Mouse (Mus musculus): ENCODE data around the gene Plac8. TPM values are rescaled to one million over a fixed set of nuclear protein-coding genes. Genes with fewer than 3 reads are reported as not detected.

Plac8 gene
- polyA plus RNA-seq, 1 experiment from 2014 or later, result 32.2 TPM

- Histone ChIP-seq H3K4me1 (peaks cover 22% of the 10 kb centered on the region), H3K4me2 (no peak overlapping the region), H3K4me3 (no peak overlapping the region), H3K27me3 (replicated peaks) (peaks cover 17% of the 10 kb centered on the region), H3K36me3 (no peaks in the 10 kb centered on the region), H3K9ac (no peak overlapping the region), H3K27ac (no peak overlapping the region), H3K9me3 (replicated peaks) (no peaks in the 10 kb centered on the region)
- ATAC-seq, result no peak
- 64% methylated on average over 5 of the region's 5 CpGs for WGBS (ENCODE audit: insufficient replicate concordance)
These were observed 1.2 kb upstream of the Plac8 start for GRCm38 (mm10) chr5:100573256-100573655.

DNA sequence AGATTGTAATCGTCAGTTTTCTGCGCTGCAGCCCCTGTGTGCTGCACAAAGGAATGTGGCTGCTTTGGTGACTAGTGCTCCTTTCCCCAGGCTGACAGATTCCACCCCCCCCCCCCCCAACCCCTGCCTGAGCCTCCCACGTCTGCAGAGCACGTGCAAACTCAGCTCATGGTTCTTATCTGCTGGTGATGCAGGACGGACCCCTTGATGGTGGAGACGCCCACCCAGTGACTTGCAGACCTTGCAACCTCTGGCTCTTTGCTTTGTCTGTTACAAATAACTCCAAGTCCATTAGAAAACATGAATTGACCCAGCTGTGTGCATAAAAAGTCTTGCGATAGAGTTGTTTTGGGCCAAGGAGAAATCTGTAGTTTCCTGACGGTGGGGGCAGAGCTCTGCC lies 1.3 kb downstream of the Plac8 start:
- H3K4me3 ChIP-seq, result peak overlapping the region; percentile 19

DNA sequence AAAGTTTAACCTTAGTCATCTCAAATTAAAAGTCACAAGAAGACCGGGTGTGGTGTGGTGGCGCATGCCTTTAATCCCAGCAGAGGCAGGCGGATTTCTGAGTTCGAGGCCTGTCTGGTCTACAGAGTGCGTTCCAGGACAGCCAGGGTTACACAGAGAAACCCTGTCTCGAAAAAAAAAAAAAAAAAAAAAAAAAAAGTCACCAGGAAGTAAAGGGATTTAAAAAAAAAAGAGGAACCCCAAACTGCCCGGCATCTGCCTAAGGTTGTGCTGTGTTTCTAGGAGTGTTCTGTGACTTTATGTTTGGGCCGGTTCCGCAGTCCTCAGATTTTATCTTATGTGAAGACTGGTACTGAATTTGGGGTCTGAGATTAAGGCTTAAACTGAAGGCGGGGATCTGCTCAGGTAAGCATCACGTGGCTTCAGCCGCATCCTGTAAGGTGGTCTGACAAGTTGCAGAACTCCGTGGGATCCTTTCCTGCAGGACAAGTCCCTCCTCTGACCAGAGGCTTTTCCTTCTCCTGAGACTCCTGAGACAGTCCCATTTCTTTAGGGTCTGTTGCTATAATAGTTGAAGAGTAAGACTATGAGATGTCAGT lies 1.9 kb downstream of the Plac8 start:
- H3K4me1 ChIP-seq, result peaks cover 37% of the 10 kb centered on the region
- H3K27me3 ChIP-seq (replicated peaks), result peaks cover 16% of the 10 kb centered on the region
- no peak overlapping the region for H3K9ac ChIP-seq
- no peaks in the 10 kb centered on the region for H3K9me3 ChIP-seq (replicated peaks)
- no peaks in the 10 kb centered on the region for H3K36me3 ChIP-seq
- no peak overlapping the region for H3K27ac ChIP-seq
- H3K4me2 ChIP-seq, result peak overlapping the region; percentile 27
- no peak for ATAC-seq
- 29% methylated on average over 13 of the region's 13 CpGs for WGBS (ENCODE audit: insufficient replicate concordance)
- H3K4me3 ChIP-seq, result peak overlapping the region; percentile 19

More for the DNA sequence above, 1.3 kb downstream of the Plac8 start:
- Histone ChIP-seq H3K4me2 (peak overlapping the region; percentile 27), H3K36me3 (no peaks in the 10 kb centered on the region), H3K27ac (no peak overlapping the region), H3K4me1 (peaks cover 37% of the 10 kb centered on the region), H3K9ac (no peak overlapping the region), H3K27me3 (replicated peaks) (peaks cover 16% of the 10 kb centered on the region), H3K9me3 (replicated peaks) (no peaks in the 10 kb centered on the region)
- 15% methylated on average over 8 of the region's 8 CpGs for WGBS (ENCODE audit: insufficient replicate concordance)
- no peak for ATAC-seq

DNA sequence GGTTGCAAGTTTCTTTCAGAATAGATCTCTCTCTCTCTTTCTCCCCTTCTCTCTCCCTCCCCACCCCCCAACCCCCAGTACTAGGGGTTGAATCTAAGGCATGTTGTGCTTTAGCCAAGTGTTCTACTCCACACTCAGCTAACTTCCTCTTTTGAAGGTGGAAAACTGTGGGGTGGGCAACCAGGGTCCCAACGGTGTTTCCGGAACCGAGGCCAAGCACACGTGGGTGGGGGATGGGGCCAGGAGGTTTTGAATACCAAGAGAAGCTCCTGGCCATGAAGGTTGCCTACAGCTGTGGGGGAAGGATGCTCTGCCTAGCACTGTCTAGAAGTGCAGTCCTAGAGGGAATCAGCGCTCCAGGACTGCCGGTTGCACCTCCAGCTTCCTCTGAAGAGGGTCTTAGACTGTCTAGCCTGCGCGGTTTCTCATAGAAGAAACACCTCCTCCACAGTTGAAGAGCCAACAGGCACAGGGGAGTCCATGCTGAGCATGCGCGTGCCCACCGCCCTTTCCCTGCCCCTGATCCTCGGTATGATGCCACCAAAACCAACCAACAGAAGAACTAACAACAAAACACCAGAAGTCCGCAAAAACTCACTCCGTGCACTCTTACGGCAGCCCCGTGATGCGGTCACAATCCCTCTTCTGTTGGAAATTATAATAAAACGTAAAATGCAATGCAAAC lies 2.7 kb downstream of the Plac8 start:
- Histone ChIP-seq H3K36me3 (no peaks in the 10 kb centered on the region), H3K4me2 (peak overlapping the region; percentile 22), H3K27me3 (replicated peaks) (peaks cover 16% of the 10 kb centered on the region), H3K9ac (no peak overlapping the region), H3K4me3 (no peak overlapping the region), H3K9me3 (replicated peaks) (no peaks in the 10 kb centered on the region), H3K4me1 (peaks cover 37% of the 10 kb centered on the region), H3K27ac (peak overlapping the region; percentile 36; the same call in 1 of the 2 replicates)
- WGBS (ENCODE audit: insufficient replicate concordance), result 39% methylated on average over 18 of the region's 18 CpGs
- ATAC-seq, result peak; percentile 35; the same call in 1 of the 2 replicates

DNA sequence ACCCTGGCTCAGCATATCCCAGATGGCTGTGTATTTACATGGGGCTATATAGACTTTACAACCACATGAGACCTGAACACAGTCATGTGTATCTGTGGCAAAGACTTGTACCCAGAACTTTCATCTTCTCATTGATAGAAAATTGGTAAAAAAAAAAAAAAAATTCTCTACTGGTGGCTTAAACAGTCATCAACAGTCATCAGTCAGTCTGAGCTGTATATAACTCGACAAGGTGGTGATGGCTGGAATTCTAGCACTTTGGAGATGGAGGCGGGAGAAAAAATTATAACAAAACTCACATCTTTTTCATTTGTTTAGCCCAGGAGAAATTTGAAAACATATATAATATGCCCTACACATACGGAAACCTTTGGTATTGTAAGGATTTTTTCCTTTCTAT lies 3.2 kb downstream of the Plac8 start:
- no peak for ATAC-seq
- WGBS (ENCODE audit: insufficient replicate concordance), result 54% methylated on average over 3 of the region's 3 CpGs
- Histone ChIP-seq H3K4me3 (no peak overlapping the region), H3K9me3 (replicated peaks) (no peaks in the 10 kb centered on the region), H3K27ac (no peak overlapping the region), H3K4me2 (no peak overlapping the region), H3K27me3 (replicated peaks) (peaks cover 16% of the 10 kb centered on the region), H3K9ac (no peak overlapping the region), H3K36me3 (no peaks in the 10 kb centered on the region), H3K4me1 (peaks cover 37% of the 10 kb centered on the region)

DNA sequence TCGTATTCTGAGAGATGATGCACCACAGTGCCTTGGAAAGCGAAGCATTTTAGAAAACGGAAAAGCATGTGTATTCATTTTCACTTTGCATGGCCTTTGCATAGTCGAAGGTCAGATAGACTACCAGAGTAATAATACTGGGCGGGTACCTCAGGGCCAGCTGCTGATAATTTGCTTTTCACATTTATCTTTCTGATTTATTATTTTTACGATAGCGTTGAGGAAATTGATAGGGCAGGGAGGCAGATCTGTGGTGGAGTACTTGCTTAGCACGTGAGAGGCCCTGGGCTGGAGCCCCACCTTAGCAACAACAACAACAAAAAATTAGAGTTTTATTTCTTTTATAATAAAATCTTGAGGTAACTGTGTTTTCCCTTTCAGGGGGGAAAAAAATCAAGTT lies 3.9 kb downstream of the Plac8 start:
- Histone ChIP-seq H3K9me3 (replicated peaks) (no peaks in the 10 kb centered on the region), H3K27me3 (replicated peaks) (peaks cover 16% of the 10 kb centered on the region), H3K4me2 (peak overlapping the region; percentile 19; the same call in 1 of the 2 replicates), H3K9ac (no peak overlapping the region), H3K36me3 (no peaks in the 10 kb centered on the region), H3K27ac (no peak overlapping the region), H3K4me1 (peaks cover 37% of the 10 kb centered on the region), H3K4me3 (no peak overlapping the region)
- ATAC-seq, result no peak
- 42% methylated on average over 8 of the region's 8 CpGs for WGBS (ENCODE audit: insufficient replicate concordance)

- WGBS (ENCODE audit: insufficient replicate concordance), result 57% methylated on average over 13 of the region's 13 CpGs
- H3K4me3 ChIP-seq, result no peak overlapping the region
These were observed 4.6 kb downstream of the Plac8 start for GRCm38 (mm10) chr5:100567258-100568032.

DNA sequence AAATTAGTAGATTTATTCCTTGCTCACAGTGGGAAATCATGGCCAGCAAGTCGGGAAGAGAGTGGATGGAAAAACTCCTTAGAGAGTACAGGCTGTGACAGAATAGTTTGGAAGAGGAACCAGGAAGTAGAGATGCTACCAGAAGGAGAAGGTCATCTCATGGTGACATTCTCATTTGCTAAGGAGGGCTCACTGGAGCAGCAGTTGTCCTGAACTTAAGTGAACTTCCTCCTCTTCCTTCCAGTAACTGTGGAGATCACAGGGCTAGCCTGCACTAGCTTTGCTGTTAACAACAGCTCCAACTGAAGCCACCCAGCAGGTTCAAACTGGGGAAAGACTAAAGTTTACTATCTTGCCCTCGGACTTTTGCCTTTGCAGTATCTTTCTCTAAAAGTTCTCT lies 5.2 kb downstream of the Plac8 start:
- Histone ChIP-seq H3K27me3 (replicated peaks) (peaks cover 16% of the 10 kb centered on the region), H3K4me1 (peaks cover 34% of the 10 kb centered on the region), H3K4me2 (0 out of 2 replicates have a peak overlapping the region, but pooled peaks have one; percentile 13), H3K9me3 (replicated peaks) (no peaks in the 10 kb centered on the region), H3K36me3 (no peaks in the 10 kb centered on the region), H3K4me3 (no peak overlapping the region), H3K27ac (peak overlapping the region; percentile 15; the same call in 1 of the 2 replicates), H3K9ac (no peak overlapping the region)
- ATAC-seq, result no peak
- WGBS (ENCODE audit: insufficient replicate concordance), result 63% methylated on average over 2 of the region's 2 CpGs

More at GRCm38 (mm10) chr5:100567258-100568032, 4.6 kb downstream of the Plac8 start:
- peaks cover 37% of the 10 kb centered on the region for H3K4me1 ChIP-seq
- no peaks in the 10 kb centered on the region for H3K36me3 ChIP-seq
- H3K27me3 ChIP-seq (replicated peaks), result peaks cover 16% of the 10 kb centered on the region
- ATAC-seq, result 0 out of 2 replicates have a peak, but pooled peaks have one; percentile 33
- no peaks in the 10 kb centered on the region for H3K9me3 ChIP-seq (replicated peaks)
- H3K9ac ChIP-seq, result no peak overlapping the region
- peak overlapping the region; percentile 19; the same call in 1 of the 2 replicates for H3K4me2 ChIP-seq
- peak overlapping the region; percentile 15; the same call in 1 of the 2 replicates for H3K27ac ChIP-seq

GRCm38 (mm10) chr5:100562702-100563101 lies 9.3 kb downstream of the Plac8 start:
- ATAC-seq, result no peak
- no peak overlapping the region for H3K4me2 ChIP-seq
- H3K4me3 ChIP-seq, result no peak overlapping the region
- no peak overlapping the region for H3K27ac ChIP-seq
- H3K9me3 ChIP-seq (replicated peaks), result no peaks in the 10 kb centered on the region
- no peaks in the 10 kb centered on the region for H3K36me3 ChIP-seq
- H3K9ac ChIP-seq, result no peak overlapping the region
- peaks cover 9% of the 10 kb centered on the region for H3K4me1 ChIP-seq
- WGBS (ENCODE audit: insufficient replicate concordance), result 73% methylated on average over 9 of the region's 9 CpGs
- H3K27me3 ChIP-seq (replicated peaks), result no peaks in the 10 kb centered on the region

GRCm38 (mm10) chr5:100559357-100559756 lies 12.7 kb downstream of the Plac8 start:
- H3K27ac ChIP-seq, result no peak overlapping the region
- no peak overlapping the region for H3K9ac ChIP-seq
- no peak for ATAC-seq
- H3K9me3 ChIP-seq (replicated peaks), result no peaks in the 10 kb centered on the region
- H3K27me3 ChIP-seq (replicated peaks), result no peaks in the 10 kb centered on the region
- H3K4me1 ChIP-seq, result peaks cover 6% of the 10 kb centered on the region; the same call in 1 of the 2 replicates
- 75% methylated on average over 7 of the region's 7 CpGs for WGBS (ENCODE audit: insufficient replicate concordance)
- no peak overlapping the region for H3K4me3 ChIP-seq
- H3K36me3 ChIP-seq, result 0 out of 2 replicates have a peak, but pooled peaks cover 3% of the 10 kb centered on the region
- H3K4me2 ChIP-seq, result no peak overlapping the region

DNA sequence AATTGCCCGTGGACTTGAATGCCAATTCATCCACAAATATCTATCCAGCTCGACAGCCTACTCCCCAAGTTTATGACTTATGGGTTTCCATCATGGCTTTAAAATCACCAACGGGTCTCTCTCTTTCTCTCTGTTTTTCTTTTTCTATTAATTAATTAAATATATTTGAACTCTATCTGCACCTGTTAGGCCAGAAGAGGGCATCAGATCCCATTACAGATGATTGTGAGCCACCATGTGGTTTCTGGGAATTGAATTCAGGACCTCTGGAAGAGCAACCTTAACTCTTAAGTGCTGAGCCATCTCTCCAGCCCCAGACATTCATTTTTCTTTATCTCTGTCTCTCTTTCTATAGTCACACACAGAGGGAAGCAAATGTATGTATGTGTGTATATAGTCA lies 13.3 kb downstream of the Plac8 start:
- peaks cover 6% of the 10 kb centered on the region; the same call in 1 of the 2 replicates for H3K4me1 ChIP-seq
- WGBS (ENCODE audit: insufficient replicate concordance), result 66% methylated on average over 3 of the region's 3 CpGs
- H3K9me3 ChIP-seq (replicated peaks), result no peaks in the 10 kb centered on the region
- H3K4me2 ChIP-seq, result no peak overlapping the region
- ATAC-seq, result no peak
- 0 out of 2 replicates have a peak, but pooled peaks cover 3% of the 10 kb centered on the region for H3K36me3 ChIP-seq
- H3K4me3 ChIP-seq, result no peak overlapping the region
- no peaks in the 10 kb centered on the region for H3K27me3 ChIP-seq (replicated peaks)
- H3K9ac ChIP-seq, result no peak overlapping the region
- H3K27ac ChIP-seq, result no peak overlapping the region
